Mouse (Mus musculus) forebrain, postnatal 0 days (tissue): ENCODE results near the gene Aak1. TPM values are rescaled to one million over a fixed set of nuclear protein-coding genes. Genes with fewer than 3 reads are reported as not detected.

Source experiments
- ATAC-seq: fragments of 200-750 bp; cut with Nextera tagmentation; 2 replicates; pipeline ENCODE4 v1.8.0; 2017; ENCODE audit warnings: mild to moderate bottlenecking, moderate library complexity
- DNase-seq: peaks from one replicate; pipeline ENCODE4 v3.0.0-alpha.2; 2015
- H3K27ac ChIP-seq: fragments of 300-500 bp; sonication (generic); 2 replicates; pipeline ENCODE4 v1.5.1; 2014; ENCODE audit warnings: low read depth, mild to moderate bottlenecking, antibody characterized with exemption, low read length, moderate library complexity, mixed read lengths
- H3K27me3 ChIP-seq: fragments of 300-500 bp; sonication (generic); 2 replicates; pipeline ENCODE4 v1.6.1; 2014; ENCODE audit warnings: mild to moderate bottlenecking, low read length, mixed read lengths; ENCODE audit not compliant: insufficient read depth
- H3K36me3 ChIP-seq: fragments of 300-500 bp; sonication (generic); 2 replicates; pipeline ENCODE4 v1.6.1; 2014; ENCODE audit warnings: mild to moderate bottlenecking, moderate library complexity; ENCODE audit not compliant: insufficient read depth
- H3K4me1 ChIP-seq: fragments of 300-500 bp; sonication (generic); 2 replicates; pipeline ENCODE4 v1.6.1; 2014; ENCODE audit warnings: antibody characterized with exemption; ENCODE audit not compliant: insufficient read depth
- H3K4me2 ChIP-seq: fragments of 300-500 bp; sonication (generic); 2 replicates; pipeline ENCODE4 v1.6.1; 2014; ENCODE audit warnings: low read depth, mild to moderate bottlenecking, moderate library complexity
- H3K4me3 ChIP-seq: fragments of 300-500 bp; sonication (generic); 2 replicates; pipeline ENCODE4 v1.5.1; 2014; ENCODE audit warnings: low read depth, low read length, mixed read lengths
- H3K9ac ChIP-seq: fragments of 300-500 bp; sonication (generic); 2 replicates; pipeline ENCODE4 v1.6.1; 2014; ENCODE audit warnings: mild to moderate bottlenecking
- H3K9me3 ChIP-seq: fragments of 300-500 bp; sonication (generic); 2 replicates; pipeline ENCODE4 v1.6.1; 2016; ENCODE audit warnings: low read length
- CTCF ChIP-seq: sonication (generic); IDR thresholded peaks from 2 replicates; pipeline ENCODE4 v1.5.1; 2016; ENCODE audit warnings: antibody characterized with exemption, control low read depth, low read depth
- WGBS: fragments of 180-500 bp; shearing (Covaris S2); extraction: QIAGEN DNeasy Blood & Tissue Kit; methylation state at CpG from one replicate; pipeline ENCODE4 v1.1.7; 2014; 5-methylcytosine and 5-hydroxymethylcytosine counted together
- polyA plus RNA-seq: library from polyadenylated mRNA; unstranded; fragments of >200 nt; fragmentation: Nextera tagmentation; extraction: Ambion mirVana; gene quantifications from 2 replicates; pipeline ENCODE4 v1.2.1, GENCODE M21; 2015
- total RNA-seq: library from RNA; depleted of rRNA; stranded (reverse); fragments of >200 nt; gene quantifications from 2 replicates; pipeline ENCODE4 v1.2.3, GENCODE M21; 2014; rRNA removed

Aak1 gene
- total RNA-seq (45.5 and 57.6 TPM in 2 replicates), polyA plus RNA-seq (21.4 and 31.0 TPM in 2 replicates)

DNA sequence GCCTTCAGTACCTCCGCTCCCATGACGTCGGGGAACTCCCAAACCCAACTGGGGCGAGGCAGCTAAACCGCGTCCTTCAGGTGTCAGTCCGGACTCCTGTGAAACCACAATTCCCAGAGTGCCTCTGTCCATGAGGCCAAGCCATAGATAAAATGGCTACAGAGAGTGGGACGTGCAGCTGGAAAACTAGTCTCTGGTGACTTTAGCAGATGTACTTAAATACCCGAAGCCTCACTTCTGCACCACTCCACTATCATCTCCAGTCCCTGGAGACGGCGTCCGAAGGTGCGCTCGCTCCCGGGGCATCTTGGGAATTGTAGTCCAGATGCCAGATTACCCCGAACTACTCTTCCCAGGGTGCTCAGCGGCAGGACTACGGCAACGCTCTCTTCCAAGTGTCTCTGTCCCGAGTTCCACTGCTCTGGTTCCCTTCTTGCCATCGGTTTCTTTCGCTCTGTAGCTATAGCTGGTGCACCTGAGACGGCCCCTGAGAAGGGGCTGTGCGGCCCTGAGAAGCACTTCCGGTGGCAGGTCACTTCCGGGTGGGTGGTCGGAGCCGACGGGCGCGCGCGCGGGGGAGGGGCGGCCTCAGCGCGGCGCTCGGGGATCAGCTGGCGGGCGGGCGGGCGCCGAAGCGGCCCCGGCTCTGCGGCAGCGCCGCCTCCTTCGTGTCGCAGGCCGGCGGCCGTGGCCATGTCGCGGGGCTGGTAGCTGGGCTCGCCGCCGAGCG, at the start of gene Aak1:
Aak1 (plus strand) TSS at position 603 of the 730 bp plus-strand sequence.
- DNase-seq (peak; percentile 95), ATAC-seq (peak; percentile 95)
- WGBS: under 1% methylated on average over 60 of the region's 60 CpGs
- H3K9me3 ChIP-seq: no peaks in the 10 kb centered on the region
- H3K4me2 ChIP-seq: peak within 1 kb of the TSS; percentile 56
- H3K27ac ChIP-seq: peak within 1 kb of the TSS; percentile 97
- H3K4me1 ChIP-seq: peaks cover 21% of the 10 kb centered on the region
- H3K36me3 ChIP-seq: no peaks in the 10 kb centered on the region
- no peak for TF ChIP-seq CTCF
- H3K27me3 ChIP-seq: no peaks in the 10 kb centered on the region
- H3K9ac ChIP-seq: peak within 1 kb of the TSS; percentile 81
- peak within 1 kb of the TSS; percentile 89 for H3K4me3 ChIP-seq

DNA sequence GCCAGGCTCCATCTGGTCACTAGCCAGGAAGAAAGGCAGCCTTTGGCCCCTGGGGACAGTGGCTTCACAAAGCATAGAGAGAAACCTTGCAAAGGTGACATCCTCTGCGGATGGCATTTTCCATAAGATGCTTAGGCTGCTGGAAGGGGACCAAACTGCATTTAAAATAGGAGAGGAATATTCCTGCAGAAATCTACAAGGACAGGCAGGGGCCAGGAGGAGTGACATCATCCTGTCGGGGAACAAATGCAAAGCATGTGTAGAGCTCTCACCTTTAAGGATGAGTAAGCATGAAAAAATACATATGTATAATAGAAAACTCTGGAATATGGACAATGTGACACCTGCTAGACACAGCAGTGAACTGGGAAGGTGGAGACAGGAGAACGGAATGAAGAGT, 48.9 kb upstream of the Aak1 start:
- H3K9ac ChIP-seq: no peak overlapping the region
- H3K4me3 ChIP-seq: no peak overlapping the region
- H3K36me3 ChIP-seq: no peaks in the 10 kb centered on the region
- TF ChIP-seq CTCF: no peak
- H3K27me3 ChIP-seq: no peaks in the 10 kb centered on the region
- 91% methylated on average over 3 of the region's 3 CpGs for WGBS
- DNase-seq (no peak), ATAC-seq (no peak)
- no peak overlapping the region for H3K27ac ChIP-seq
- H3K4me1 ChIP-seq: no peaks in the 10 kb centered on the region
- H3K9me3 ChIP-seq: no peaks in the 10 kb centered on the region
- no peak overlapping the region for H3K4me2 ChIP-seq

DNA sequence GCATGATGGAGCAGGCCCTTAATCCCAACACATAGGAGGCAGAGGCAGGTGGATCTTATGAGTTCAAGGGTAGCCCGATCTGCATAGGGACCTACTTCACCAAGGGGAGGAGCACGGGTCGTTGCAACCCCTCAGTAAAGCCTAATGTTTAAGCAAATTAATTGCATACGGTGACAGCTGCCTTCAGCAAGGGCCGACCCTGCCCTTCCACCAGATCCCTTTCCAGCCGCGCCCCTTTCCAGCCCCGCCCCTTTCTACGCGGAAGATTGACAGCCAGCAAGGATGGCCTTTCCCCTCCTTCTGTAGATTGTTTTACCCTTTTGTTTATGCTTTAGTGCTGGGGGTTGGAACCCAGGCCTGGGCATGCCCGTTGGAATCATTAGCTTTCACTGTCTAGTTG, 47.9 kb upstream of the Aak1 start:
- H3K4me2 ChIP-seq: no peak overlapping the region
- DNase-seq: no peak
- no peak overlapping the region for H3K27ac ChIP-seq
- 50% methylated on average over 11 of the region's 11 CpGs for WGBS
- no peaks in the 10 kb centered on the region for H3K4me1 ChIP-seq
- H3K4me3 ChIP-seq: no peak overlapping the region
- no peaks in the 10 kb centered on the region for H3K27me3 ChIP-seq
- no peaks in the 10 kb centered on the region for H3K36me3 ChIP-seq
- no peak for ATAC-seq
- TF ChIP-seq CTCF: no peak
- no peak overlapping the region for H3K9ac ChIP-seq
- no peaks in the 10 kb centered on the region for H3K9me3 ChIP-seq

DNA sequence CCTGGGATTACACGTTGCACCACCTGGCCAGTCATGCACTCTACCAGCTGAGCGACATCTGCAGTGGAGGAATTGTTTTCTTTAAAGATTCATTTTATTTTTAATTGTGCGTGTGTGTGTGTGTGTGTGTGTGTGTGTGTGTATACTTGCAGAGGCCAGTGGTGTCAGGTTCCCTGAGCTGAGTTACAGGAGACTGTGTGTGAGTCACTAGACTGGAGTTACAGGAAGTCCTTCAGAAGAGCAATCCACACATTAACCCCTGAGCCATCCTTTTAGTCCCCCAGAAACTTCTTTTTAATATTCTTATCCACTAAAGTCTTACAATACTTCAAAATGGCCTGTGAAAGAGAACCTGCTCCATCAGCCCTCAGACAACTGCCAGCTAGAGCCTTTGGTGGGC, 44.7 kb upstream of the Aak1 start:
- H3K27ac ChIP-seq: no peak overlapping the region
- no peaks in the 10 kb centered on the region for H3K9me3 ChIP-seq
- DNase-seq: no peak
- WGBS: 80% methylated on average over 3 of the region's 3 CpGs
- no peaks in the 10 kb centered on the region for H3K36me3 ChIP-seq
- no peak overlapping the region for H3K9ac ChIP-seq
- H3K4me3 ChIP-seq: no peak overlapping the region
- peaks cover 3% of the 10 kb centered on the region for H3K4me1 ChIP-seq
- no peak for ATAC-seq
- no peak for TF ChIP-seq CTCF
- H3K4me2 ChIP-seq: no peak overlapping the region
- no peaks in the 10 kb centered on the region for H3K27me3 ChIP-seq

DNA sequence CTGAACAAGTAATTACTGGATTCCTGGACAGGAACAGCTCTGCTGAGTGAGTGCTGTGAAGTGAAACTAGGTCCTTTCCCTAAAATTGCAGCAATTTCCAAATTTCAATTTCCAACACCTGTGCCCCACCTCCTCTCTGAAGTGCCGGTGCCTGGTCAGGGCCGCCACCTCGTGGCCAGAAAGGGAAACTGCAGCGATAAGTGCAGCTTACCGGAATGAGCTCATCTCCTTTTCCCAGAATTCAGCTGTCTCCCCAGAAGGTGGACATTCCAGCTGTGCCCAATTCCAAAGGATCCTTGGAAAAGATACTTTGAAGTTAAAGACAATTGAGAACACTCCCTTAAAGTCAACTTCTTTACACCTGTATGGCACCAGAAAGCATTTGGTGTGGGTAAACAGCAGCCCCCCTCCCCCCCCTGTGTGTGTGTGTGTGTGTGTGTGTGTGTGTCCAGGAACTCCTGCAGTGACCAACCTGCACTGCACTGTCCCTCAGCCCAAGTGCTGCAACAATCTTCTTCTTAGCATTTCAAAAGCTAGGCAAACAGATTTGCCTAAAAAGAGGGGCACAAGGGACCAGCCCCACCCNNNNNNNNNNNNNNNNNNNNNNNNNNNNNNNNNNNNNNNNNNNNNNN, 42.7 kb upstream of the Aak1 start:
- Histone ChIP-seq H3K27ac (no peak overlapping the region), H3K4me1 (peaks cover 8% of the 10 kb centered on the region), H3K36me3 (no peaks in the 10 kb centered on the region), H3K27me3 (no peaks in the 10 kb centered on the region), H3K4me3 (no peak overlapping the region), H3K9ac (no peak overlapping the region), H3K4me2 (no peak overlapping the region), H3K9me3 (no peaks in the 10 kb centered on the region)
- TF ChIP-seq CTCF: peak; percentile 96
- ATAC-seq: peak; percentile 49
- WGBS: 4% methylated on average over 5 of the region's 5 CpGs
- peak; percentile 79 for DNase-seq

DNA sequence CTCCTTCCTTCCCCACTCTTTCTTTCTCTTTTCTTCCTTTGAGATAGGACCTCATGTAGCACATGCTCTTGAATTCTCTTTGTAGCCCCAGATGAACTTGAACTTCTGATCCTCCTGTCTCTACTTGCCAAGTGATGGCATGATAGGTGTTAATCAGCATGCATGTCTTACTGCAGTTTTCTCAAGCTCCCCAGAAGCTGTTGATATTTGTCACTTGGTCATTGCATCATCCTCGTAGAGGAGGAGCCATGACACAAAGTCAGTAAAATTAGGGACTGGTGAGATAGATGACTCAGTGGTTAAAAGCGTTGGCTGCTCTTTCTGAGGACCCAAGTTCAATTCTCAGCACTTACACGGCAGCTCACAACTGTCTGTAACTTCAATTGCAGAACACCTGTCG, 36.4 kb upstream of the Aak1 start:
- no peaks in the 10 kb centered on the region for H3K27me3 ChIP-seq
- H3K4me2 ChIP-seq: no peak overlapping the region
- no peaks in the 10 kb centered on the region for H3K9me3 ChIP-seq
- WGBS: 67% methylated on average over 4 of the region's 4 CpGs
- H3K4me1 ChIP-seq: peaks cover 8% of the 10 kb centered on the region
- no peaks in the 10 kb centered on the region for H3K36me3 ChIP-seq
- ATAC-seq (no peak), DNase-seq (no peak)
- TF ChIP-seq CTCF: no peak
- H3K27ac ChIP-seq: no peak overlapping the region
- no peak overlapping the region for H3K9ac ChIP-seq
- no peak overlapping the region for H3K4me3 ChIP-seq

DNA sequence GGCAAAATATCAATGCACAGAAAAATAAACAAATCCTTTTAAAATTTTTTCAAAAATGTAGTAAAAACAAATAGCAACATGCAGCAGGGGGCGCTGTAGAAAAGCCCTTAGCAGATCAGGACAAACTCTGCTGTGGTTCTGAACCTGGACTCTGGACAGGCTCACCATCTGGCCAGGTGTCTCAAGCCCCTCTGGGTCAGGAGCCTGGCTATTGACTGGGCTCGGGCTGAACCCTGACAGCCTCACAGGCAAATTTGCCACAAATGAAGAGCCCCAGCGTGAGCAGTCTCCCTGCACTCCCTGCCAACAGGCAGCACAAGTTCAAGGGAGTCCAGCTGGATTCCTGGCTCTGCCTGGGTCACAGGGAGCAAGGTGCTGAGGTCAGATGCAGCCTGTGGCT, 36.0 kb upstream of the Aak1 start:
- no peaks in the 10 kb centered on the region for H3K9me3 ChIP-seq
- H3K27ac ChIP-seq: no peak overlapping the region
- no peaks in the 10 kb centered on the region for H3K27me3 ChIP-seq
- H3K4me2 ChIP-seq: no peak overlapping the region
- 19% methylated on average over 3 of the region's 3 CpGs for WGBS
- no peak overlapping the region for H3K9ac ChIP-seq
- TF ChIP-seq CTCF: peak; percentile 49
- peaks cover 8% of the 10 kb centered on the region for H3K4me1 ChIP-seq
- ATAC-seq (no peak), DNase-seq (no peak)
- no peak overlapping the region for H3K4me3 ChIP-seq
- H3K36me3 ChIP-seq: no peaks in the 10 kb centered on the region
